Mouse (Mus musculus): ENCODE measurements around the gene Gm20388.

DNA sequence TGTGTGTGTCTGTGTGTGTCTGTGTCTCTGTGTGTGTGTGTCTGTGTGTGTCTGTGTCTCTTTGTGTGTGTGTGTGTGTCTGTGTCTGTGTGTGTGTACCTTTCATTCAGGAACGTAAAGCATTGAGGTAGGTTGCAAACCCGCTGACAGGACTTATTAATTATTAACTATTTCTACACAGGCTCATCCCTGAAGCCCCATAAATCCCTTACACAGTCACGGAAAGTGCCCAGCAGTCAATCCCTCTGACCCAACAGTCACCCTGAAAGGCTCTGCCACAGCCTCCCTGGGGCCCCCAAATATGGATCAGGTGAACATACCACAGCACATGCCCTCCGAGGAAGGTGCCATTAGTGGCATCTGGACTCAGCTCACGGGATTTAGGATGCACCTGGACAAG, 3849.9 kb downstream of the Gm20388 start:
- no peak for TF ChIP-seq TAL1 (IDR thresholded peaks at IDR 0.05; ENCODE audit: low read length)
- no peak for TF ChIP-seq GATA1 (IDR thresholded peaks at IDR 0.05; ENCODE audit: low read length)

All from erythroblast, embryonic 14.5 days (primary cell).